Mouse (Mus musculus) brain, embryonic 14.5 days (tissue): ENCODE measurements around the gene Hnrnpa2b1. TPM values are rescaled to one million over a fixed set of nuclear protein-coding genes. Genes with fewer than 3 reads are reported as not detected.

Experiments used
- DNase-seq: peaks from one replicate; pipeline ENCODE4 v3.0.0-alpha.2; 2011; ENCODE audit warnings: low read depth
- CTCF ChIP-seq: fragments of 200-500 bp; IDR thresholded peaks from 2 replicates; pipeline ENCODE4 v1.5.1; 2012; ENCODE audit warnings: inconsistent platforms, mild to moderate bottlenecking, moderate library complexity, borderline replicate concordance; ENCODE audit not compliant: insufficient read depth, insufficient read length; ENCODE audit errors: extremely low read depth
- POLR2A ChIP-seq: fragments of 200-500 bp; IDR thresholded peaks from 2 replicates; pipeline ENCODE4 v1.6.1; 2012; ENCODE audit warnings: mild to moderate bottlenecking, inconsistent platforms, borderline replicate concordance; ENCODE audit not compliant: poor library complexity, insufficient read depth, insufficient read length, severe bottlenecking; ENCODE audit errors: extremely low read depth
- polyA plus RNA-seq: library from polyadenylated mRNA; depleted of rRNA; stranded (reverse); fragments of >200 nt; gene quantifications from 2 replicates; pipeline ENCODE4 v1.2.3, GENCODE M21; 2012

Gene Hnrnpa2b1
- polyA plus RNA-seq, 1 experiment, result 1,328 TPM

DNA sequence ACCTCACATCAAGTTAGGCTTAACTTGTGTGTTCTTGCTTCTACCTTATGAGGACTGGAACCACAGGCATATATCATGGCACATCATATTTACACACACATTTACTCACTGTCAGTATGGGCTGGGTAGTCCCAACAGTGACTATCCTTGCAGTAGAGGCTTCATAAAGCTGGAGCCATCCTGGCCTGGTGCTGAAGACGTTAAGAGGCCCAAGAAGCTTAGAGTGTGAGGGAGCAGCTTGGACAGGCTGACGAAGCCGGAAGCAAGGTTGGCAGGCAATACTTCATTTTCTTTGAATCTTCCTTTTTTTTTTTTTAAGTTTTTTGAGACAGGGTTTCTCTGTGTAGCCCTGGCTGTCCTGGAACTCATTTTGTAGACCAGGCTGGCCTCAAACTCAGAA is 14.2 kb upstream of the Hnrnpa2b1 start:
- no peak for DNase-seq
- no peak for TF ChIP-seq POLR2A
- no peak for TF ChIP-seq CTCF

DNA sequence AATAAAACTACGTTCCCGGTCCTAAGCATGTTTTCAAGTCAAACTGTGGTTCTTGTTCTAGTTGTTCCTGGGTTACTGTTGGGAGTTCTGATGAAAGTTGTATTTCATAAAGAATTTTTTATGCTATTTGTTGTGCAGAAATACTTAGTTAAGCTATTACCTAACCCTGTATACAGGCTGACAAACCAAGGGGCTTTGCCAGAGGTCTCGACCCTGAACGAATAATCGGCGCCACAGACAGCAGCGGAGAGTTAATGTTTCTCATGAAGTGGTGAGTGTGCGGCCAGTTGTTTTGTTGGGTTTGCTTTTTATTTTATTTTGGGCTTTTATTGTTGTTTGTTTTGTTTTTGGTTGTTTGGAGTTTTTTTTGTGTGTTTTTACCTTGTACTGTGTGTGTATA is 11.9 kb upstream of the Hnrnpa2b1 start:
- TF ChIP-seq POLR2A (no peak), CTCF (no peak)

DNA sequence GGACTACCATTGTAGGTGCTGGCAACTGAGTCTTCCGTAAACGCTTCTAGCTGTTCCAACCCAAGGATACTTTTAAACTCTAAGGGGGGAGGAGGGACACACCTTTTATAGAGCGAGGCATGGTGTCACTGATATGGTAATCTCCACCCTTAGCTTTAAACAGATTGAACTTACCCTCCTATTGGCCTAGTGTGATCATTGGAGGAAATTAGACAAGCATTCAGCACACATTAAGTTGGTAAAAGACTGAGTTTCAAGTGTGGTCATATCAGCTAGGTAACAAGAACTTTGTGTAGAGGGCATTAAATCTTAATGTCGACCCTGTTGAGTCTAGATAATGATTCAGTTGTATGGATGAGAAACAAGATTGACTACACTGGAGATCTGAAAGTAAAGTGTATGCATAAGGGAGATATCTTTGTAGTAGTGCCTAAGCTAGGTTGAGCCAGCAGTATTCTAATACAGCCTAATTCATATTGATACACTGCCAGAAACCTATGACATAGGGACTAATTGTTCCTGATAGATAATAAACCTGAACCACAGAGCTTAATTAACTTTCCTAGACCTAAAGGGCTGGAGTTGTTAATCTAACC is 9.5 kb upstream of the Hnrnpa2b1 start:
- no peak for DNase-seq
- TF ChIP-seq CTCF, result no peak

More for the DNA sequence above, 11.9 kb upstream of the Hnrnpa2b1 start:
- no peak for DNase-seq

DNA sequence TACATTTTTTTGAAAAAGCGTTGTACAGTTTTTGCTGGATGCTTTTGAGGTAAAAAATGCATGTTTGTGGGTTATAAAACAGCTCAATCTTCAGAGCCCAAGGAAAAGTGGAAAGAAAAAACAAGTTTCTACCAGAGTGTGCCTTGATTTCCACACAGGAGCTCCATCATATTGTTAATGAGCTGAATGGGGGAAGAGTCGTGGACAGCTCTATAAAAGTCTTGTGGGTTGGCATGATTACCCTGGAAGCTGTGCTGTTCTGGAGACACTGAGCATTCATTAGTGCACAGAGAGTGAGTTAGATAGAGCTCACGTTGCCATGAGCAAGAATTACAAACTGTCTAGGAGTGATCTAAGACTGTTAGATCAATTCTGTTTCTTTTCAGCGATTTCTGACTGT is 2.5 kb upstream of the Hnrnpa2b1 start:
- TF ChIP-seq CTCF (no peak), POLR2A (no peak)
- DNase-seq, result no peak

DNA sequence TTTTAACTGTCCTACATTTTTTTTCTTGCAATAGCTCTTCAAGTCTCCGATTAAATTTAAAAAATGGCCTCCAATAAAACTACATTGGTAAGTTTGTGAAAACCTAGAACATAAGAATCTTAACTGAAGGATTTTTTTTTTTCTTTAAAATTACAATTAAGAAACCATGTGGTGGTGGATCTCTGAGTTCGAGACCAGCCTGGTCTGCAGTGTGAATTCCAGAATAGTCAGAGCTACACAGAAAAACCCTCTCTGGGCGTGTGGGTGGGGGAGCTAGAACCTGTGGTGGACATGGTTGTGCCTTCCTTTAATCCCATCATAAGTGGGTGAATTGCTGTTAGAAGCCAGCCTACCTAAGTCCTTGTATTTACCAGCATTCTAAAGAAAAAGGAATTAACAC is 2.1 kb upstream of the Hnrnpa2b1 start:
- no peak for DNase-seq
- TF ChIP-seq CTCF (no peak), POLR2A (no peak)

DNA sequence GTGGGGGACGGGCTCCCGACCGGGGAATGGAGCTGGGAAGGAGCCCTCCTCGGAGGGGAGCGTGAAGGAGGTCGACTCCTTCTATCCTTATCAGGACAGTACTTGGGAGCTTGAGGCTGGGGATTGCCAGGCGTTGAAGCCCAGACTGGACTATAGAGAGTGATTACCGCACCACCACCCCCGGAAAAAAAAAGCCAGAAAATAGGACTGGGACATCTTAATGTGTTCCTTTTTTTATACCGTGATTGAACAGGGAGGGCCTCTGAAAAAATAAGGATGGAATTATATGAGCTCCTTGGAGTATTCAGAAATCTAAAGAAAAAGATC is 1.4 kb upstream of the Hnrnpa2b1 start:
- no peak for DNase-seq
- no peak for TF ChIP-seq CTCF
- TF ChIP-seq POLR2A, result no peak

DNA sequence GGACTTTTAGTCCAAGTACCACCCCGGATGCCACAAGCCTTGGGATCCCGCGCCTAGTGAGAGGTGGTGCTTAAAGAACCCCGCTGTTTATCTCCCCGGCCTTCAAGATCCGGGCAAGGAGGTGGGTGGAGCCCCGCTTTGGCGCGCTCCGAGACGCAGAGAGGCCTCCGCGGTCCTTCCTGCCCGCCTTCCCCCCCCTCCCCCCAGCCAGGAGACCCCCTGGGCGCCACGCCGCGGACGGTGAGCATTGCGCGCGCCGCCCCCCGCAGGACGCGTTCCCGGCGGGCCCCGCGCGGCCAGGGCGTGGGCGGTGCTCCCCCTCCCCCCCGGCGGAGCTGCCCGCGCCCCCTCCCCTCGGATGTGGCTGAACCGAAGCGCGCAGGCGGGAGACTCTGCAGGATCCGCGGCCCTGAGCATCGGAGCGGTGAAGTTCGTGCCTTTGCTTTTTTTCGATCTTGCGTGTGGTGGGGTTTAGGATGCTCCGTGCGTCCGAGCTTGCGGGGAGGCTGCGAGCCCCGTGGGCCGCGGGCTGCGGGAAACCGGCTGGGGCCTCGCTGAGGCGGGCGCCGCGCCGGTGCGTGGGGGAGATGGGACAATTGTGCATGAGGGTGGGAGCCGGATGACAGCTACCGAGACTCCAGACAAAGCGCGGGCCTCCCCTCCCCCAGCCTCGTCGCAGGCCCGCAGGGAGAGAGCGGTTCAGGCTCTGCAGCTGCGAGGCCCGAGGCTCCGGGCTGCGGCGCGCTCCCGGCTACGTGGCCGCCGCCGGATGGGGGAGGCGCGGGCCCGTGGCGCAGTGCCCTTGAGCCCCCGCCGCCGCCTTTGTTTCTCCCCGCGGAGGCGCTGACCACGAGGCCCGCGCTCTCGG is 851 bp upstream of the Hnrnpa2b1 start, which contains the start of gene Cbx3:
Gene Cbx3, plus strand, starts transcription at position 50 of the 868 bp plus-strand sequence.
- peak; percentile 97 for DNase-seq
- TF ChIP-seq POLR2A (peak; percentile 61; the same call in 1 of the 2 replicates), CTCF (no peak)

DNA sequence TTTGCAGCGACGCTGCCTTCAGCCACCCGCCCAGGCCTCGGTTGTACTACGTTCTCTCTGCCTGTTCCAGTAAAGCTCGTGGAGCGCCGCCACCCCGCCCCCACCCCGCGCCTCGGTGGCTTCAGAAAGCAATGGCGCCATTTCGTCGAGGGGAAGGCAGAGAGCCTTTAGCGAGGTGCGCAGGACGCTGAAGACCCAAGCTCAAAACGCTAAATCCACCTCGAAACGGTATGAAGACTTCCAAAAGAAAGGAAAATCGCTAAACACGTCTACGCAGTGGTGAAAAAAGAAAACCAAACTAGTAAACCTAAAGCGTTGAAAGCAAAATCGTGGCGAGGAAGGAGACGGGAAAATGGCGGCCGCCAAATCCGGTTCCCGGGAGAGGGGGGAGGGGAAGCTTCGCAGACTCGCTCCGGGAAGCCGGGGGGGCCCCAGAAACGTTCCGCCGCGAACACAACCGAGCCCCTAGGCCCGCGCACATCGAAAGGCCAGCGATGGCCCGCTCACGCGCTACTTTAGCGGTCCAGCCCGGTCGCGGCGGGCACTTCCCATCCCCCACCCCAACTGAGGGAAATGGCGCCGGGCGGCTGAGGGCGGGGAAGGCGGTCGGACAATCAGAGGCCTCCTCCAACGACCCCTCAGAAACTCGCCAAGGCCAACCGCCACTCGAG is 668 bp downstream of the Hnrnpa2b1 start:
- no peak for TF ChIP-seq CTCF
- TF ChIP-seq POLR2A, result peak; percentile 6; the same call in 1 of the 2 replicates
- peak; percentile 91 for DNase-seq

DNA sequence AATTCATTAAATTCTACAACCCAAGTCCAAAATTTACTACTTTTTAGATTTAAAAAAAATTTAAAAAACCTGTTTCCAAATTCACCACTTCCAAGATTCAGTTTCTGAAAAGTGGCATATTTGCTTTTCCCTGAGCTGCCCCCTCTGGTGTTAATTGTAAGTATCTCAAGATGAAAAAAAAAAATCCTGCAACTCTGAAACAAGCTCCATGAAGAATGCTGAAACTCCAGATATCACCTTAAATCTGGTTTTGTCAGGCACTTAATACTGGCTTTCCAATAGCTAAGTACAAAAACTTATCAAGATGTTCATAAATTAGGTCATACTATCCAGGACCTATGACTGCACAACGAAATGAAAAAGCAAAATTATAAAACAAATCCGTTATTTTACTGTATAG is 2.0 kb downstream of the Hnrnpa2b1 start:
- DNase-seq, result peak; percentile 67

DNA sequence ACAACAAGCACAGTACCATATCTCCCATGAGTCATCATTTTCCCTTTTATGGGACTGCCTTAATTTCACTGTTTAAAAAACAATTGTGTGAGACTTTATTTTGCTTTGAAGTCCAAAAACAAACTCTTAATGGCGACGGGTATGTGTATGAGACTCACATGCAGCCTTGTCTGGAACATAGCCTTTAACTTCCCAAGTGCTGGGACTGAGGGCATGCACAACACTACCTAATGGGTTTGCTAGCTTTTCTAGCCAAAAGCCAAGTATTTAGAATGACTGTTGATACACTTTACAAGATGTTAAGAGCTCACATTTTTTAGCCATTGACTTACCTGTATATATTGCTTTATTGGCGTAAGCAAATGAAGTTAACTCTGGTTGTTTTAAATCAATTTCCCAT is 9.3 kb downstream of the Hnrnpa2b1 start:
- DNase-seq, result no peak
- no peak for TF ChIP-seq POLR2A
- TF ChIP-seq CTCF, result no peak

More for the DNA sequence above, 2.0 kb downstream of the Hnrnpa2b1 start:
- TF ChIP-seq POLR2A (no peak), CTCF (no peak)

DNA sequence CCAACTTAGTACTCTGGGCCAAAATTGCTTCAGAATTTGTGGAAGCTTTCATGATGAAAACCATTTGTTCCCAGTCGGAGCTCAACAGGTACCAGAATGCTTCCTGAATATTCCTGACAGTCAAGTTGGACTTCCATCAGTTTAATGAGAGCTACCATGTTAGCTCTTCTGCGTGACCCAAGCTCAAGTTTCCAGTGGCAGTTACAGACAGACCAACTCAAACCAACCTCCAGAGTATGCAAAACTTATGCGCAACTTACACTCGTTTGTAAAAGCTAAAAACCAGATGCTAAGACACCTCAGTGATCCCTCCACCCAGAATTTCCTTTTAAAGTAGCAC is 9.7 kb downstream of the Hnrnpa2b1 start:
- no peak for DNase-seq
- TF ChIP-seq POLR2A (no peak), CTCF (no peak)

DNA sequence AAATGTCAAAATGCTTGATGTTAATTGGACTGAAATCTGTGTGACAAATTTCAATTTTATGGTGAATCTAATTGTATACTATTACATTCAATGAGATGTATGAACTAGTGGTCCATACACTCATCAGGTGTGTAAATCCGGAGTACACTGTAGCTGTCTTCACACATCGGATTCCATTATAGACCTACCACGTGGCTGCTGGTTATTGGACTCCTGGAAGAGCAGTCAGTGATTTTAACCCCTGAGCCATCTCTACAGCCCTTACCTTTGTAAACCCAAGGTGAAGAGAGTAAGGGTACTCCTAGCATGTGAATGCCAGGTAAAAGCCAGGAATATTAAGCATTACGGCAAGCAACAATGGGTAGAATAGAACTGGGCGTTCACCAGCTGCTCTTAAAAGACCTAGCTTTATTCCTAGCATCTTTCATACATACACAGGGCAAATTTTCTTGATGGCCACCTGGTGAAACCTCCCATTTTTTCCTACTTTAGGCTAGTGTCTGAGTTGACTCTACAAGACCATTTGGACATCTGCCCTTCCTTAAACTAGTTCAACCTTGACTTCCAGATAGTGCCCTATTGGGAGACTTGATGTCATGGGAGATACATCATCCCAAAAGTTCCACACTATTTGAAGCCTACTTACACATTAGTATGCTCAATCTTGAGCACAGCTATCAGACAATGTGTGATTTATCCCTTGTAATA is 10.2 kb downstream of the Hnrnpa2b1 start:
- no peak for TF ChIP-seq POLR2A
- TF ChIP-seq CTCF, result no peak
- no peak for DNase-seq

DNA sequence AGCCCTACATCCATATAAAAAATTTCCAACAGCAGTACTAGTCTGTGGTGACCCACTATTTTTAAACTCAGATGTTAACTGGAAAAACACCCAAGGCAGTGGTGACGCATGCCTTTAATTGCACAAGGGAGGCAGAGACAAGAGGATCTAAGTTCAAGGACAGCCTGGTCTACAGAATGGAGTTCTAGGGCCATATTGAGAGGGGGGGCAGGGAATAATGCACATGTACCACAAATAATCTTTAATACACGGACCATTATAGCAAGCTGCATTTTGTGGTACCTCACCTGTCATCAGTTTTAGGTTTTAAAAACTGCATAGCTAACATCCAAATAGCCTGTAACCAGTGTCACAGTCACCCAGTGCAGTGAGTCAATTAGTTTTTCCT is 10.8 kb downstream of the Hnrnpa2b1 start:
- no peak for DNase-seq
- TF ChIP-seq CTCF (no peak), POLR2A (no peak)

DNA sequence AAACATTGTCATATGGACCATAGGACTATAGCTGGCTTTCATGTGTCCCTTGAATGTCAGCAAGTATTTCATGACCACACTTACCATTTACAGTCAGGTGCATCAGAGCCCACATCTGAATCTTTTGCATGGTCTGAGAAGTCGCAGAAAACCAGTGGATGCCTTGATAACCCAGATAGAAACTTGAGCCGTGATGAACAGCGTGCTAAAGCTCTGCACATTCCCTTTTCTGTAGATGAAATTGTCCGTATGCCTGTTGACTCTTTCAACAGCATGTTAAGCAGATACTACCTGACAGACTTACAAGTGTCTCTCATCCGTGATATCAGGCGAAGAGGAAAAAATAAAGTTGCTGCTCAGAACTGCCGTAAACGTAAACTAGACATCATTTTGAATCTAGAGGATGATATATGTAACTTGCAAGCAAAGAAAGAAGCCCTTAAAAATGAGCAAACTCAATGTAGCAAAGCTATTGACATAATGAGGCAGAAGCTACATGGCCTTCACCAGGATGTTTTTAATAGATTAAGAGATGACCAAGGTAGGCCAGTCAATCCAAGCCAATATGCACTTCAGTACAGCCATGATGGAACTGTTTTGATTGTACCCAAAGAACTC is 11.8 kb downstream of the Hnrnpa2b1 start:
- no peak for TF ChIP-seq POLR2A
- TF ChIP-seq CTCF, result no peak

More for the DNA sequence above, 11.8 kb downstream of the Hnrnpa2b1 start:
- no peak for DNase-seq
